Mouse (Mus musculus): ENCODE data around the gene Pld3.

The Pld3 gene

GRCm38 (mm10) chr7:27487740-27488268 lies 65.2 kb downstream of the Pld3 start:
- peak; percentile 71 for DNase-seq (ENCODE audit: low read depth, low spot score)

GRCm38 (mm10) chr7:27486770-27487697 lies 66.0 kb downstream of the Pld3 start, which contains the start of gene Sertad1:
TSS of gene Sertad1 (plus strand) at chr7:27486910.
- DNase-seq (ENCODE audit: low read depth, low spot score), result peak; percentile 100

GRCm38 (mm10) chr7:27486102-27486769 lies 66.8 kb downstream of the Pld3 start:
- no peak for DNase-seq (ENCODE audit: low read depth, low spot score)

GRCm38 (mm10) chr7:27483860-27484259 lies 69.2 kb downstream of the Pld3 start:
- DNase-seq (ENCODE audit: low read depth, low spot score), result no peak
